In the genomic region with DNA sequence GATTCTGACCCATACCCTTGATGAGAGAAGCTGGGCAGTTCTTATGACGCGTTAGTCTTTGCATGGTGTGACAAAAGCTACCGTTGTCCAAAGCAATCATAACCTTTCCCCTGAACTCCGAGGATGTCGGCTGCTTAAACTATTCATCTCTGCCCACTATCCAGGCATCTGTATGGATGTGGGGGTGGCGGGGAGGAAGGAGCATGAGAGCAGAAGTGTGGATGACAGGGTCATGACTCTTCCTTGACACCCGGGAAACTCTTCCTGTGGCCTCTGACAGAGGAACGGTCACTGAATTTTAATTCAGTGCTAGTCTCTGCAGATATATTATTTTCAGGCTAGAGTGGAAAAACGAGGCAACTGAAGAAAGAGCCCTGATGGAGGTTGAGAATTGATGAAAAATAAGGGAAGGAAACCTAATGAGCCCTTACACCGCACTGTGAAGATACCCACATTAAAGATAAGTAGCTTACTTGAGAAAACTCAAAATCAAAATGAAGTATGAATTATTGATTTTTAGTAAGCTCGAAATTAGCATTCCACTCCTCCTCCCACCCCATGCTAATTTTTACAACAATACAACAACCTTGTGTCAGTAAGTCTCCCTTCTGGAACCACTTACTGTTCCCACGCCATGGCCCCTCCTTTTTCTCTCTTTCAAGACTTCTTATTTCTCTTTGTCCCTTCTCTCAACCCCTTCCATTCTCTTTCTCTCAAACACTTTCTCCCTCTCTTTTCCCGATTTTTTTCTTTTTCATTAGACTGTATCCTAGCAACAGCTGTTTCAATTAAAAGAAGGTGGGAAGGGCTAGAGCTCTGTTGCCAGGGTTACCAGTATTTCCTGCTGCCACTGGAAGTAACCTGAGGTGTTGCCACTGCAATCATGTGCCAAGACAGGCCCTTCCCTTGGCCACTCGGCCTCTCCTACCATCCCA, we compare ENCODE assay signal across 12 mouse cellular contexts.
DNase-seq lines count a peak whose midpoint lies in the region; ATAC-seq lines count a peak whose summit lies in the region.
"Had no signal": no experiment of that assay in that cellular context is flagged by ENCODE, and none has a peak within 500 bp of the region (broad histone marks: within the 10 kb centered on the region; RNA-seq: fewer than 3 reads in every experiment).

No protein-coding gene starts in this region.

- H3K9ac ChIP-seq in hindbrain, embryonic 14.5 days: no peak overlapping the region
- H3K9ac ChIP-seq in midbrain, embryonic 16.5 days (ENCODE audit: low read depth, low read length): no peak overlapping the region
- H3K9ac ChIP-seq: heart, embryonic 12.5 days had no signal

- H3K36me3 ChIP-seq in forebrain, embryonic 10.5 days (replicated peaks): no peaks in the 10 kb centered on the region
- H3K36me3 ChIP-seq in hindbrain, embryonic 14.5 days (replicated peaks; ENCODE audit: control insufficient read depth, insufficient read depth): no peaks in the 10 kb centered on the region
- H3K36me3 ChIP-seq in midbrain, embryonic 16.5 days (ENCODE audit: control insufficient read depth, insufficient read depth, low read length): no peaks in the 10 kb centered on the region
- H3K36me3 ChIP-seq: heart, embryonic 12.5 days had no signal

- H3K4me1 ChIP-seq in forebrain, embryonic 10.5 days: peaks cover 46% of the 10 kb centered on the region
- H3K4me1 ChIP-seq in hindbrain, embryonic 14.5 days (replicated peaks; ENCODE audit: control insufficient read depth, insufficient read depth, low read length): peaks cover 14% of the 10 kb centered on the region
- H3K4me1 ChIP-seq in midbrain, embryonic 16.5 days (ENCODE audit: control insufficient read depth, insufficient read depth, low read length): peaks cover 9% of the 10 kb centered on the region
- H3K4me1 ChIP-seq: heart, embryonic 12.5 days had no signal

- intact Hi-C loops in gastrocnemius, postnatal 14 days (cut with DNase I; ENCODE audit: low total_unique reads): no loop called here

- ATAC-seq in hindbrain, embryonic 14.5 days (ENCODE audit: low FRiP score): peak; percentile 67
- ATAC-seq in midbrain, embryonic 16.5 days: peak; percentile 92
- ATAC-seq: intestine, postnatal 0 days had no signal

- DNase-seq in layer of hippocampus, adult 11-12 months (ENCODE audit: low spot score): peak; percentile 4
- no peak for DNase-seq in layer of hippocampus, adult 9-11 months
- DNase-seq in forebrain, embryonic 10.5 days (ENCODE audit: extremely low spot score, low spot score): peak; percentile 29
- DNase-seq in hindbrain, embryonic 14.5 days (ENCODE audit: low spot score): peak; percentile 72
- no peak for DNase-seq in Muller cell, postnatal 12 days (ENCODE audit: inconsistent ontology term)
- DNase-seq in gastrocnemius, postnatal 14 days: no peak
- no peak for DNase-seq in gastrocnemius, postnatal 4 days (ENCODE audit: low spot score in 2 of 2)
- DNase-seq: cerebellum, adult 11-12 months; gastrocnemius, adult 2 months had no signal

- H3K27ac ChIP-seq in forebrain, embryonic 10.5 days: peak overlapping the region; percentile 69
- peak overlapping the region; percentile 47; the same call in 1 of the 2 replicates for H3K27ac ChIP-seq in hindbrain, embryonic 14.5 days
- H3K27ac ChIP-seq in midbrain, embryonic 16.5 days (ENCODE audit: low read length): peak overlapping the region; percentile 61
- H3K27ac ChIP-seq: gastrocnemius, adult 2 months had no signal

- no peaks in the 10 kb centered on the region for H3K9me3 ChIP-seq in forebrain, embryonic 10.5 days
- no peaks in the 10 kb centered on the region for H3K9me3 ChIP-seq in hindbrain, embryonic 14.5 days (ENCODE audit: control insufficient read depth, low read length)
- no peaks in the 10 kb centered on the region for H3K9me3 ChIP-seq in midbrain, embryonic 16.5 days (replicated peaks; ENCODE audit: control insufficient read depth, low read length, poor library complexity, severe bottlenecking)
- H3K9me3 ChIP-seq: heart, embryonic 12.5 days had no signal

- no peaks in the 10 kb centered on the region for H3K27me3 ChIP-seq in forebrain, embryonic 10.5 days (ENCODE audit: poor library complexity, severe bottlenecking)
- H3K27me3 ChIP-seq in hindbrain, embryonic 14.5 days (ENCODE audit: control insufficient read depth, insufficient read depth, low read length): no peaks in the 10 kb centered on the region
- H3K27me3 ChIP-seq in midbrain, embryonic 16.5 days (ENCODE audit: control insufficient read depth, insufficient read depth, low read depth, low read length): no peaks in the 10 kb centered on the region
- H3K27me3 ChIP-seq: heart, embryonic 12.5 days had no signal

- H3K4me3 ChIP-seq in forebrain, embryonic 10.5 days: no peak overlapping the region
- no peak overlapping the region for H3K4me3 ChIP-seq in hindbrain, embryonic 14.5 days (replicated peaks; ENCODE audit: low read length)
- H3K4me3 ChIP-seq in midbrain, embryonic 16.5 days (ENCODE audit: low read depth, low read length): no peak overlapping the region
- H3K4me3 ChIP-seq: gastrocnemius, adult 2 months; heart, embryonic 12.5 days had no signal

- WGBS in forebrain, embryonic 10.5 days: 60% methylated on average over 14 of the region's 14 CpGs
- 14% methylated on average over 14 of the region's 14 CpGs for WGBS in hindbrain, embryonic 14.5 days
- WGBS in midbrain, embryonic 16.5 days: 30% methylated on average over 14 of the region's 14 CpGs

- peak overlapping the region; percentile 36 for H3K4me2 ChIP-seq in hindbrain, embryonic 14.5 days (replicated peaks)
- H3K4me2 ChIP-seq in midbrain, embryonic 16.5 days (ENCODE audit: low read length): peak overlapping the region; percentile 26
- H3K4me2 ChIP-seq: heart, embryonic 12.5 days had no signal

Comparison
In these comparisons a context has a peak if more than half of its experiments do, and no peak if none do; other contexts are left out.
1. DNase-seq: peak in layer of hippocampus, adult 11-12 months (single experiment), forebrain, embryonic 10.5 days (single experiment) and hindbrain, embryonic 14.5 days (single experiment); none in layer of hippocampus, adult 9-11 months (single experiment), Muller cell, postnatal 12 days (single experiment), gastrocnemius, postnatal 14 days (single experiment) and gastrocnemius, postnatal 4 days (0 of 2).
2. Peak in every context shown above with its lines, with median percentiles within 50 percentile points of each other: H3K27ac ChIP-seq.